Mouse (Mus musculus) liver, adult 2 months (tissue): ENCODE data around the gene Habp2.

Experiments
- CTCF ChIP-seq: fragments of 200-500 bp; IDR thresholded peaks from 2 replicates; pipeline ENCODE4 v1.5.1; 2011; ENCODE audit warnings: low read depth, low read length, control low read depth
- POLR2A ChIP-seq: fragments of 200-500 bp; IDR thresholded peaks from 2 replicates; pipeline ENCODE4 v1.6.1; 2011; ENCODE audit warnings: low read length, control low read depth; ENCODE audit not compliant: insufficient read depth; ENCODE audit errors: extremely low read depth

- TF ChIP-seq POLR2A = no peak
- TF ChIP-seq CTCF = peak; percentile 83
Measured at GRCm38 (mm10) chr19:56277140-56277804, 9.7 kb upstream of the Habp2 start.
